Mouse (Mus musculus) intestine, embryonic 14.5 days (tissue): ENCODE measurements at regions not wholly inside any gene's neighbourhood (a gene's known extent, or its start where the extent isn't known, plus 50 kb on each side); places are given as distances from the start of the nearest gene placed in this dataset.

ENCODE experiments used
- ATAC-seq: fragments of 200-750 bp; cut with Nextera tagmentation; replicated peaks from 2 replicates; pipeline ENCODE4 v1.8.0; 2017; ENCODE audit warnings: low read depth, moderate number of reproducible peaks, moderate TSS enrichment, moderate library complexity; ENCODE audit not compliant: low FRiP score, low TSS enrichment
- DNase-seq: peaks from one replicate; pipeline ENCODE4 v3.0.0-alpha.2; 2018; ENCODE audit warnings: low spot score
- H3K27ac ChIP-seq: fragments of 300-500 bp; sonication (generic); 2 replicates; pipeline ENCODE4 v1.5.1; 2014; ENCODE audit warnings: low read depth, mild to moderate bottlenecking, control low read depth
- H3K27me3 ChIP-seq: fragments of 300-500 bp; sonication (generic); replicated peaks from 2 replicates; pipeline ENCODE4 v1.6.1; 2014; ENCODE audit warnings: low read length, control low read depth; ENCODE audit not compliant: control insufficient read depth, insufficient read depth
- H3K36me3 ChIP-seq: fragments of 300-500 bp; sonication (generic); 2 replicates; pipeline ENCODE4 v1.6.1; 2014; ENCODE audit warnings: low read length, control low read depth; ENCODE audit not compliant: control insufficient read depth, insufficient read depth
- H3K4me1 ChIP-seq: fragments of 300-500 bp; sonication (generic); replicated peaks from 2 replicates; pipeline ENCODE4 v1.6.1; 2014; ENCODE audit warnings: low read length, control low read depth, mixed read lengths; ENCODE audit not compliant: control insufficient read depth, insufficient read depth
- H3K4me2 ChIP-seq: fragments of 300-500 bp; sonication (generic); 2 replicates; pipeline ENCODE4 v1.6.1; 2014; ENCODE audit warnings: low read length
- H3K4me3 ChIP-seq: fragments of 300-500 bp; sonication (generic); 2 replicates; pipeline ENCODE4 v1.5.1; 2014; ENCODE audit warnings: low read depth, low read length, control low read depth, mixed read lengths
- H3K9ac ChIP-seq: fragments of 300-500 bp; sonication (generic); 2 replicates; pipeline ENCODE4 v1.6.1; 2014; ENCODE audit warnings: mild to moderate bottlenecking, low read length
- H3K9me3 ChIP-seq: fragments of 300-500 bp; sonication (generic); 2 replicates; pipeline ENCODE4 v1.6.1; 2016; ENCODE audit warnings: low read length, control low read depth; ENCODE audit not compliant: control insufficient read depth
- WGBS: fragments of 180-500 bp; shearing (Covaris S2); extraction: QIAGEN DNeasy Blood & Tissue Kit; methylation state at CpG from one replicate; pipeline ENCODE4 v1.1.7; 2014; 5-methylcytosine and 5-hydroxymethylcytosine counted together

DNA sequence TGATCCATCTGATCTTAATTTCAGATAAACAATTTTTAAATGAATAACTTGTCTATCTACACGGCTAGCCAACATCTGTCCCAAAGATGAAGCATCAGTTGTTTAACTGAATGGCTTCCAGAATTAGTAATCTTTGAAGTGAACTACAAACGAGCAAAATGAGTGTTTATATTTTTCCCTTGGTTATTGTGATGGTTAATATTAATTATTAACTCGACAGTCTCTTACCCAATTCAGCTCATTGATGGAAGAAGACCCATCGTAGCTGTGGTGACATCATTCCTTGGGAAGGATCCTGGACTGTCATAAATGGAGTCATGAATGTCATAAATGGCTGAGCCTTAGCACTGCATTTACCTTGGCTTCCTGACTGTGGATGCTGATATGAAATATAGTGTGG, 60.4 kb upstream of the Mocs1 start:
- no peaks in the 10 kb centered on the region for H3K36me3 ChIP-seq
- DNase-seq = no peak
- H3K27ac ChIP-seq = no peak overlapping the region
- ATAC-seq = no peak
- H3K9me3 ChIP-seq = no peaks in the 10 kb centered on the region
- no peak overlapping the region for H3K4me2 ChIP-seq
- H3K4me3 ChIP-seq = no peak overlapping the region
- H3K9ac ChIP-seq = no peak overlapping the region
- 73% methylated on average over 4 of the region's 4 CpGs for WGBS
- no peaks in the 10 kb centered on the region for H3K4me1 ChIP-seq
- H3K27me3 ChIP-seq = no peaks in the 10 kb centered on the region

DNA sequence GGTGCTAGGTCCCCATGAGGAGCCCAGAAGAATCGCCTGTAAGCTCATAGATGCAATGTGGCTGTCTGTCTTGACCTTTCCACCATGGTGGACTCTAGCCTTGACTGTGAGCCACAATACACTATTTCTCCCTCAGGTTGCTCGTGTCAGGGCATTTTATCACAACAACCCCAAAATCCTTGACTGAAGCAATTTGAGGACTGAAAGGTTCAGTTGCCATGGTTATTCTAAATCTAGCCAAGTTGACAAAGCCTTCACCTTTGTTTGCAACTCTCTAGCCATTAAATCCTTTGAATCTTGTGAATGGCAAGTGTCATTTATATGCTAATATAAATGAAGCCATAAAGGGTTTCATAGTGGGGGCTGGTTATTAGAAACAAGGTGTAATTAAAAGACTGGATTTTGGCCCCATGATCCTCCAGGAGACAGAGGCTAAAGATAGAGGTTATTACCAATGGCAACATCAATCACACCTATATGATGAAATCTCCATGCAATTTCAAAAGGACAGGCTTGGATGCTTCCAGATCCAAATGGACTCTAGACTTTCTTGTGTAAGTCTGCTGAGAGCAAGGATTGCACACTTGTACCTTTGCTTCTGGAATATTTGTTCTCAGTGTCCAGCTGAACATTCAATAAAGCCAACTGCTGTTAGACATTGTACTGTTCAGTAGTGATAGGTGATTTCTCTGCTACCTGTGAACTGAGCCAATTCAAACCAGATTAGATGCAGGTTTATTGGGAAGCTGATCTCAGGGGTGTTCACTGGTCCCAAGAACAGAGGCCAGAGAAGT, 59.5 kb upstream of the Mocs1 start:
- no peak overlapping the region for H3K9ac ChIP-seq
- no peaks in the 10 kb centered on the region for H3K36me3 ChIP-seq
- ATAC-seq = no peak
- WGBS = 86% methylated on average over 2 of the region's 2 CpGs
- no peak for DNase-seq
- H3K4me1 ChIP-seq = no peaks in the 10 kb centered on the region
- no peaks in the 10 kb centered on the region for H3K9me3 ChIP-seq
- no peaks in the 10 kb centered on the region for H3K27me3 ChIP-seq
- H3K27ac ChIP-seq = no peak overlapping the region
- H3K4me2 ChIP-seq = no peak overlapping the region
- no peak overlapping the region for H3K4me3 ChIP-seq

DNA sequence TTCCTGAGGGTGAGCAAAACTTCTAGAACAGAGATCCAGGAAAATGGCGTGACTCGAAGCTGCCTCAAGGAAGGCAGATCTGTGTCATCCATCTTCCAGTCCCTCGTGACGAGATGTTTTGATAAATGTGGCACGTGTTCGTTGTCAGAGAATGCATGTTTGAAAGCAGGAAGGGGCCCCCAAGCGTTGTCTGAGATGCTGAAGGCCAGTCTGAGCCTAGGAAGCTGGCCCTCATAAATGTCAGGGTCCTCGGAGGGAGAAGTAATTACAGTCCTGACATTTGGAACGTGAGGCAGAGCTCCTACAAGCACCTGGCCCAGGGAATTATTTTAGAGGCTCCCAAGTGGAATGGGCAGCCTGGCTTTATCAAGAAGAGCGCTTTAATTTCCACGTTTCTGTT, 50.5 kb upstream of the Mocs1 start:
- 31% methylated on average over 11 of the region's 11 CpGs for WGBS
- H3K27ac ChIP-seq = no peak overlapping the region

More for the DNA sequence above, 50.5 kb upstream of the Mocs1 start:
- Histone ChIP-seq H3K9ac (no peak overlapping the region), H3K27me3 (no peaks in the 10 kb centered on the region), H3K4me2 (no peak overlapping the region), H3K4me1 (no peaks in the 10 kb centered on the region), H3K4me3 (no peak overlapping the region), H3K9me3 (no peaks in the 10 kb centered on the region), H3K36me3 (no peaks in the 10 kb centered on the region)
- DNase-seq (no peak), ATAC-seq (no peak)
